Mouse (Mus musculus) adrenal gland, adult (tissue): ENCODE measurements at regions not wholly inside any gene's neighbourhood (a gene's known extent, or its start where the extent isn't known, plus 50 kb on each side); places are given as distances from the start of the nearest gene placed in this dataset.
"Not testable (repeated sequence)": the region's sequence is repeated elsewhere in the genome, so short reads cannot be mapped to it uniquely, and the experiment has no call there.

Experiments used
- DNase-seq, 2 experiments: peaks; one replicate each; pipeline ENCODE4 v3.0.0; 2022 to 2023; ENCODE audit warnings: low spot score in 1 of 2; ENCODE audit not compliant: inconsistent age in 2 of 2

GRCm38 (mm10) chr10:16171251-16171650 is 1453.2 kb upstream of the Gje1 start:
- DNase-seq, result no peak

- DNase-seq, result not testable (repeated sequence)
These were observed 1441.5 kb upstream of the Gje1 start for GRCm38 (mm10) chr10:16159542-16159941.

GRCm38 (mm10) chr10:16158445-16158844 is 1440.4 kb upstream of the Gje1 start:
- no peak for DNase-seq

GRCm38 (mm10) chr10:16156954-16157353 is 1438.9 kb upstream of the Gje1 start:
- no peak for DNase-seq

- no peak for DNase-seq
These were observed 1431.0 kb upstream of the Gje1 start for GRCm38 (mm10) chr10:16148991-16149390.

- no peak for DNase-seq
These were observed 1427.4 kb upstream of the Gje1 start for GRCm38 (mm10) chr10:16145397-16145796.

- DNase-seq, result no peak
These were observed 1405.9 kb upstream of the Gje1 start for GRCm38 (mm10) chr10:16123902-16124301.

GRCm38 (mm10) chr10:16088210-16088609 is 1370.2 kb upstream of the Gje1 start:
- DNase-seq, result peak in 1 of 2 experiments; percentile 46

GRCm38 (mm10) chr10:16053008-16053407 is 1335.0 kb upstream of the Gje1 start:
- no peak for DNase-seq

- no peak for DNase-seq
These were observed 1334.5 kb upstream of the Gje1 start for GRCm38 (mm10) chr10:16052463-16052889.

- no peak for DNase-seq
These were observed 1318.2 kb upstream of the Gje1 start for GRCm38 (mm10) chr10:16036255-16036654.

- peak in 1 of 2 experiments; percentile 51 for DNase-seq
These were observed 1315.1 kb upstream of the Gje1 start for GRCm38 (mm10) chr10:16033096-16033495.

GRCm38 (mm10) chr10:16030802-16031201 is 1312.8 kb upstream of the Gje1 start:
- no peak for DNase-seq

GRCm38 (mm10) chr10:16014806-16015205 is 1296.8 kb upstream of the Gje1 start:
- DNase-seq, result no peak

GRCm38 (mm10) chr10:16001246-16001645 is 1283.2 kb upstream of the Gje1 start:
- no peak for DNase-seq

GRCm38 (mm10) chr10:15993275-15993674 is 1275.3 kb upstream of the Gje1 start:
- no peak for DNase-seq
